Comparison of ENCODE assay signal across 22 mouse cellular contexts in genomic region chr10:51768445-51768844, GRCm38 (mm10).
A peak's percentile ranks its signal among the peaks of the same experiment; 100 is the strongest.
DNase-seq lines count a peak whose midpoint lies in the region; ATAC-seq lines count a peak whose summit lies in the region.
"Had no signal": no experiment of that assay in that cellular context is flagged by ENCODE, and none has a peak within 500 bp of the region (broad histone marks: within the 10 kb centered on the region; RNA-seq: fewer than 3 reads in every experiment).

No protein-coding gene starts in this region.

- H3K9me3 ChIP-seq in kidney, embryonic 16.5 days (ENCODE audit: low read length): no peaks in the 10 kb centered on the region
- no peaks in the 10 kb centered on the region for H3K9me3 ChIP-seq in liver, embryonic 13.5 days (replicated peaks)
- H3K9me3 ChIP-seq: embryonic facial prominence, embryonic 15.5 days; G1E; hindbrain, embryonic 10.5 days; limb, embryonic 10.5 days; midbrain, embryonic 15.5 days had no signal

- intact Hi-C loops in heart, postnatal 14 days (cut with DNase I): no loop called here

- H3K4me1 ChIP-seq in kidney, embryonic 16.5 days (ENCODE audit: insufficient read depth, low read length): no peaks in the 10 kb centered on the region
- no peaks in the 10 kb centered on the region for H3K4me1 ChIP-seq in liver, embryonic 13.5 days (replicated peaks)
- H3K4me1 ChIP-seq: embryonic facial prominence, embryonic 15.5 days; hindbrain, embryonic 10.5 days; limb, embryonic 10.5 days; midbrain, embryonic 15.5 days had no signal

- H3K36me3 ChIP-seq in kidney, embryonic 16.5 days (ENCODE audit: insufficient read depth, low read length): no peaks in the 10 kb centered on the region
- H3K36me3 ChIP-seq in liver, embryonic 13.5 days: no peaks in the 10 kb centered on the region
- H3K36me3 ChIP-seq: embryonic facial prominence, embryonic 15.5 days; G1E; hindbrain, embryonic 10.5 days; limb, embryonic 10.5 days; midbrain, embryonic 15.5 days had no signal

- peak; percentile 3 for DNase-seq in kidney, adult 18-20 months
- DNase-seq in kidney, postnatal 10 days: no peak
- DNase-seq in liver, embryonic 13.5 days: no peak
- DNase-seq in yolk sac, embryonic 10.5 days (ENCODE audit: low spot score): peak; percentile 45
- DNase-seq in lung, postnatal 14 days: no peak
- no peak for DNase-seq in layer of hippocampus, adult 11-12 months (ENCODE audit: low spot score)
- DNase-seq in heart, postnatal 14 days: no peak
- DNase-seq: cerebellum, adult 18-20 months; cerebellum, postnatal 36 days; gastrocnemius, postnatal 25 days; heart, adult 2 months; lung, adult 2 months; lung, postnatal 36 days; right cerebral cortex, postnatal 25 days; thymus, postnatal 36 days had no signal

- H3K9ac ChIP-seq in kidney, embryonic 16.5 days (replicated peaks; ENCODE audit: low read length): no peak overlapping the region
- no peak overlapping the region for H3K9ac ChIP-seq in liver, embryonic 13.5 days
- H3K9ac ChIP-seq: embryonic facial prominence, embryonic 15.5 days; midbrain, embryonic 15.5 days had no signal

- 0 out of 2 replicates have a peak, but pooled peaks have one; percentile 81 for ATAC-seq in kidney, embryonic 16.5 days (ENCODE audit: low FRiP score, low TSS enrichment)
- ATAC-seq in liver, embryonic 13.5 days (ENCODE audit: low read depth): peak; percentile 65; the same call in 1 of the 2 replicates
- ATAC-seq: forebrain, embryonic 16.5 days; midbrain, embryonic 15.5 days had no signal

- no peak overlapping the region for H3K4me2 ChIP-seq in kidney, embryonic 16.5 days (replicated peaks; ENCODE audit: low read depth, low read length)
- H3K4me2 ChIP-seq in liver, embryonic 13.5 days: no peak overlapping the region
- H3K4me2 ChIP-seq: embryonic facial prominence, embryonic 15.5 days; midbrain, embryonic 15.5 days had no signal

- H3K4me3 ChIP-seq in kidney, embryonic 16.5 days (ENCODE audit: low read length): no peak overlapping the region
- no peak overlapping the region for H3K4me3 ChIP-seq in liver, embryonic 13.5 days (replicated peaks)
- H3K4me3 ChIP-seq: embryonic facial prominence, embryonic 15.5 days; heart, adult 2 months; hindbrain, embryonic 10.5 days; limb, embryonic 10.5 days; midbrain, embryonic 15.5 days had no signal

- 50% methylated on average over 5 of the region's 5 CpGs for WGBS in kidney, embryonic 16.5 days
- WGBS in liver, embryonic 13.5 days (ENCODE audit: insufficient replicate concordance): 43% methylated on average over 5 of the region's 5 CpGs

- H3K27me3 ChIP-seq in kidney, embryonic 16.5 days (ENCODE audit: insufficient read depth, low read length): no peaks in the 10 kb centered on the region
- no peaks in the 10 kb centered on the region for H3K27me3 ChIP-seq in liver, embryonic 13.5 days
- H3K27me3 ChIP-seq: embryonic facial prominence, embryonic 15.5 days; midbrain, embryonic 15.5 days had no signal

- no peak overlapping the region for H3K27ac ChIP-seq in kidney, embryonic 16.5 days (ENCODE audit: low read length)
- 0 out of 2 replicates have a peak overlapping the region, but pooled peaks have one; percentile 29 for H3K27ac ChIP-seq in liver, embryonic 13.5 days
- H3K27ac ChIP-seq: embryonic facial prominence, embryonic 15.5 days; heart, adult 2 months; hindbrain, embryonic 10.5 days; limb, embryonic 10.5 days; midbrain, embryonic 15.5 days had no signal

Comparison
In these comparisons a context has a peak if more than half of its experiments do, and no peak if none do; other contexts are left out.
1. DNase-seq: peak in kidney, adult 18-20 months (single experiment) and yolk sac, embryonic 10.5 days (single experiment); none in kidney, postnatal 10 days (single experiment), liver, embryonic 13.5 days (single experiment), lung, postnatal 14 days (single experiment), layer of hippocampus, adult 11-12 months (single experiment) and heart, postnatal 14 days (0 of 2).